Mouse (Mus musculus): ENCODE measurements at regions not wholly inside any gene's neighbourhood (a gene's known extent, or its start where the extent isn't known, plus 50 kb on each side); places are given as distances from the start of the nearest gene placed in this dataset.

DNA sequence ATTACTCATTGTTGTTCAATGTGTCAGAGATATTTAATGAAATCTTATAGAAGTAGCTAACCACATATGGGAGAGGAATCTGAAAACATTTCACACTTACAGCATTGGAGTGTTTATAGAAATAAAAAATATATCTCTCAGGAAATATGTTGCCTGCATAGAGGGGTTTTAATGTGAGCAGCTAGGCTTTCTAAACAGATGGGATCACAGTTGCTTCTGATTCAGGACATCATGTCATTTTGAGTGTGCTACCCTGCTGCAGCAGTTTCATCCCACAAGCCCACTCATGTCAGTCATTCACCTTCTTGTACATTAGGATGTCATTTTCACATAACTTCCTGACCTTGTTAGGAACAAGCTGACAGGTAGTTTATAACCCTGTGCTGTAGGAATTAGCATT is 1973.4 kb downstream of the Olfm4 start:
- POLR2A ChIA-PET = no interaction called here
- CTCF ChIA-PET = no interaction called here

DNA sequence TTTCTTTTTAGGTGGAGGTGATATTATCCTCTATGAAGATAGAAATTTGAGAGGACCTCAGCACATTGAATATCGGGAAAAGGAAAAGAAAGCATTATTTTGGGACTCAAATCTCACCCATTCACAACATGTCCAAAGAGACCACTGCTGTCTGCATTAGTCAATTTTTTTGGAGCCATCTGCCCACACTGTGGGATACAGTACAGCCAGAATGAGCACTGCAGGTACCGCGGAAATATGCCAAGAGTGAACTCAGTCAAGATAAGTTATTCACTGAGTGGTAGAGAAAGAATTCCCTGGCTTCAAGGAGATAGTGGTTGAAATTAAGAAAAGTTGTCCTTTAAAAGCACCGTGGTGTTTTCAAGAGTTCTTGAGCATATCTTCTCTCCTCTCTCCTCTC is 2003.9 kb downstream of the Olfm4 start:
- ChIA-PET CTCF (no interaction called here), POLR2A (no interaction called here)

DNA sequence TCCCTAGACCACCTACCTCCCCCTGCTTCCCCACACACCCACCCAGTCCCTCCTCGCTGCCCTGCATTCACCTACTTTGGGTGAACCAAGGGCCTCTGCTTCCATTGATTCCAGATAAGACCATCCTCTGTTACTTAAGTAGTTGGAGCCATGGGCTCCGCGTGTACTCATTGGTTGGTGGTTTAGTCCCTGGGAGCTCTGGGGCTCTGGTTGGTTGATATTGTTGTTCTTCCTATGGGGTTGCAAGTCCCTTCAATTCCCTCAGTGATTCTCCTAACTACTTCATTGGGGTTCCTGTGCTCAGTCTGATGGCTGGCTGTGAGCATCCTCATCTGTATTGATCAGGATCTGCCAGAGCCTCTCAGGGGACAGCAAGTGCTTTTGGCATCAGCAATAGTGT is 2004.5 kb downstream of the Olfm4 start:
- CTCF ChIA-PET = no interaction called here

DNA sequence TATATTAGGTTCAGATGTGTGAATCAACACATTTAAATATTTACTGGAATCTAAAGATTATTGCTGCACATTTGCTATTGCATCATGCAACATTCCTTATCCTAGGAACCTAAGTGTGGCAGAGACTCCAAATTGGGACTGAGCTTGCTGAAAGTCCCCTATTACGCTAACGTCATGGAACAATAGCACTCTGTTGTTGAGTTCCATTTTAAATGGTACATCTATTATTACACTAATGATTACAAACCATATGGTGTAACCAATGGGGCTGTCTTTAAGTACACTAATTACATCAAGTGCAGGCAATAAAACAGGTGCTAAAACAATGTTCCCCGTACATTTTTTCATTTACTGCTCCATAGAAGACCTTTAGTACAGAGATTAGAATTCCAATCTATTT is 2018.9 kb downstream of the Olfm4 start:
- CTCF ChIA-PET = no interaction called here
- POLR2A ChIA-PET = no interaction called here

More for the DNA sequence above, 2004.5 kb downstream of the Olfm4 start:
- POLR2A ChIA-PET = no interaction called here

DNA sequence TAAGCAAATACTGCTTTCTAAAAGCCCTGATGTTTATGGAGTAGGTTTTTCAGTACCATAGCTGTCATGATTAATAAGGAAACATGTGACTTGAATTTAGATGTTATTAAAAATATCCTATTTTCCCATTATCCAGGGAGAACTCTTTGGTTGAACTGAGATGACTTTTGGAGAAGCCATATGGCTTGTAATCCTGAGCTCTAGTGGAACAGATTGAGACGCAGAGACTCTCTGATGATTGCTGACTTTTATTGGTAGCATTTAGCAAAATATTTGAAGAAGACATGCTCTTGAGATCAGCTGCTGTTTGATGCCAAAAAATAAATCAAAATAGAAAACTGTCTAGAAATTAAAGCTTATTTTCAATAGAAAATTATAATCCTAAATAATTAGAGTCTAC is 2030.8 kb downstream of the Olfm4 start:
- CTCF ChIA-PET = interaction anchor here in 1 of 4 experiments (0.6 kb wide), 1 partner anchor 358 kb away, joined by 3 read pairs; no protein-coding TSS in a partner anchor
- POLR2A ChIA-PET = no interaction called here

Measured in embryonic stem cell, embryonic (primary cell).